Mouse (Mus musculus): Measurements from ENCODE around the gene Atp5j2. TPM values are rescaled to one million over a fixed set of nuclear protein-coding genes. Genes with fewer than 3 reads are reported as not detected.

Atp5j2 gene
- 341 and 365 TPM in 2 replicates for polyA plus RNA-seq (2012; rRNA removed)

GRCm38 (mm10) chr5:145191962-145192361 lies at the start of gene Atp5j2:
Gene Atp5j2, minus strand, starts transcription at chr5:145192062.

DNA sequence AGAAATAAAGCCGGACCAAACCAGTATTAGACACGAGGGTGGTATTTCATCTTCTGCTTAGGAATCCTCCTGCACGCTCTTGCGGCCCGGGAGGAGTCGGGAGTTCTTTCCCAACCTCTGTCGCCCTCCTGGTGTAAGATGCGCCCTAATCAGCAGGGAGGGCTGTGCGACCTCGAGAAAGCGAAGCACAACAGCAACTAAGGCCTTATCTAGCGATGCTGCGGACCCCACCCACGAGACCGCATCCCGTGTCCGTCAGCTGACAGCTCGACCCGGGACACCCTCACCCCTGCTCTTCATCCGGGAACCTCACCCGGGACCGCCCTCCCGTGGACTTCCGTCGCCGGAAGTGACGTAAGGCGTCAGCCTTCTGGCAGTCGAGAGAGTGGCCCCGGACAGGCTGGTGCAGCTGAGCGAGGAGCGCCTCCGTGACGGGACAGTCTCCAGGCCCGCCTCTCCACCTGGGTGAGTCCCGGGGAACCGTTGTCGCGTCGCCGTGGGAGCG lies 39.6 kb upstream of the Atp5j2 start, which contains the start of gene Zfp655:
Zfp655 (plus strand) TSS at position 349 of the 505 bp plus-strand sequence.

DNA sequence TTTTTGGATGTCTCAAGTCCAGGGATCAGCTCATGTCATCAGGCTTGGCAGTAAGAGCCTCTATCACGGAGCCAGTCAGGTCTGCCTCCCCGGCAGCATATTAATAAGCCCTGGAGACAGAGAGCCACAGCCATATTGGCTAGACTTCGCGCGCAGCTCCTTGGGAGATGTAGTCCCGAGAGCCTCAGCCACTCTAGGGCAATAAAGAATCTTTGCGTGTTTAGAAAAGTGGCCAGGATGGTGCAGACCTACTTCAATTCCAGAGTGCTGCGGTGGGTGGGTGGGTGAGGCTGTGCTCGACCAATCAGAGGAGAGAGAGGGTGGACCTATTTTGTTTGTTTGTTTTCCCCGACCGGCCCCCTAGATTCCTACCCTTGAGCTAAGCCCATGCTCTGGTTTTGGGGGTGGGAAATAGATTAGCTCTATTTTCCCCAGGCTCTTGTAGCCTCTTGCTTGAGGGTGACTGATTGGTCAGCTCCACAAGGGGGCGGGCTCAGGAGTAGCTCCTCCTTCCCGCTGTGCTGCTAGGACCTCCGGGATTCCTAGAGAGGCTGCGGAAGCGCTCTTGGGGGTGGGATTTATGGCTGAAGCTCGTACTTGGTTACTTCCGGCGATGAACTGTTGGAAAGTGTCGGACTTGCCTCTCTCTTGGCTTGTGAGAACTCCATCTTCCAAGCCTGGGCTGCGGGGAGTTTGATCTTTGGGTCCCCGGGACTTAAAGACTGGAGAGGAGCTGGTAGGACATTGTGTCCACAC lies 12.3 kb upstream of the Atp5j2 start, which contains the start of gene Zkscan5:
Zkscan5 (plus strand) TSS at position 627 of the 756 bp plus-strand sequence.

DNA sequence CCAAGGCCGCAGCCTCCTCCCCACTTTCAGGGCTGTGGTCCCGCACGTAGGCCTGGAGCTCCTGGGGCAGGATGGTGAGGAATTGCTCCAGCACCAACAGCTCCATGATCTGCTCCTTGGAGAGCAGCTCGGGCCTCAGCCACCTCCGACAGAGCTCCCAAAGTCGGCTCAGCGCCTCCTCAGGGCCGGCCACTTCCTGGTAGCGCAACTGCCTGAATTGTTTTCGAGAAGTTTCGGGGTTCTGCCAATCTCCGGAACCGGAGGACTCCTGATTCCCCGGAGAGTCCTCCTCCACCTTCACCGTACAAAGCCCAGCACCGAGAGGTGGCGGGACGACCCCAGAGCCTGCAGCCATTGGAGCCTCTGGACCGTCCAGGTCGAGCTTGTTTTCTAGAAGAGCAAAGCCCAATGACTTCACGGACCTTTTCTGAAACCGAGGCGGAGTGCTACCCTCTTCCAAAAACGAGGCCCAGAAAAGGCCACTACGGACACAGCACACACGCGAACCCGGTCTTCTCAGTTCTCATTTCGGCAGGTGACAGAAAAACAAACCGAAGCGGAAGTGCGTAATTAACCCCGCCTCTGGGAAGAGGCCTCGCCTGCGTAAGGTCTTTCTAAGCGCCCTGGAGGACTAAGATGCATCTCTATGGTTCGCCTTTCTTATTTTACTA lies 9.6 kb upstream of the Atp5j2 start, which contains the start of gene Zkscan14:
Zkscan14 (minus strand) TSS at position 548 of the 671 bp plus-strand sequence.

DNA sequence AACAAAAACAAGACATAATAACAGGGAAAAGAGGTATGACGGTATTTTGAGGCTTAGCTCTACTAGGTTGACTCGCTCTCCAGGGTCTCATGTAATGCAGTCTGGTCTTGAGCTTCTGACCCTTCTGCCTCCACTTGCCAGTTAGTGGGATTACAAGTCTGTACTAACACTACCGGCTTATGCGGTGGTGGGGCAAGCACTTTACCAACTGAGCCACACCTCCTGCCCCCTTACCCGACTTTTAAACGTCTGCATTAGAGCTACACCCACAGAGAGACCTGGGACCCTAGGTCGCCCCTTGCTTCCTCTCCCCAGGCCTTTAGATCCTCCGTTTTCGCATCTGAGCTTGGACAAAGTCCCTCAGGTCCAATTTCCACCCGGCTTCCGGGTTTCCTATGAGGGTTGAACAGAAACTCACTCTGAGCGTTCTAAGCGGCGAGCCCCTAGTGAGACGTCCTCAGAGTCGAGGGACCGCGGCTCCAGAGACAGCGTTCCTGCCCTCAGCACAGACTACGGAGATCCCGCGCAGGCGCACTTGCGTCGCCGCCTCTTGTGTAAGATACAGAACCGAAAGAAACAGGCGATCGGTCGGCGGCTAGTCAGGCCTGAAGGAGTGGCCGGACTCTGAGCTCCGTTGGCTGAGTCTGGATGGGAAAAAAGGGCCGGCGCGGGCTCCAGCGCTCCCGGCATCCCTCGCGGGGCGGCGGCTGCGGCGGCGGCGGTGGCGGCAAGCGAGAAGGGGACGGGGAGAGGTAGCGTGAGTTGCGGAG lies 25.1 kb downstream of the Atp5j2 start, which contains the start of the genes Ptcd1 and Cpsf4:
Ptcd1 (minus strand) TSS at position 573 of the 770 bp plus-strand sequence.
Cpsf4 (plus strand) TSS at position 678 of the 770 bp plus-strand sequence.

DNA sequence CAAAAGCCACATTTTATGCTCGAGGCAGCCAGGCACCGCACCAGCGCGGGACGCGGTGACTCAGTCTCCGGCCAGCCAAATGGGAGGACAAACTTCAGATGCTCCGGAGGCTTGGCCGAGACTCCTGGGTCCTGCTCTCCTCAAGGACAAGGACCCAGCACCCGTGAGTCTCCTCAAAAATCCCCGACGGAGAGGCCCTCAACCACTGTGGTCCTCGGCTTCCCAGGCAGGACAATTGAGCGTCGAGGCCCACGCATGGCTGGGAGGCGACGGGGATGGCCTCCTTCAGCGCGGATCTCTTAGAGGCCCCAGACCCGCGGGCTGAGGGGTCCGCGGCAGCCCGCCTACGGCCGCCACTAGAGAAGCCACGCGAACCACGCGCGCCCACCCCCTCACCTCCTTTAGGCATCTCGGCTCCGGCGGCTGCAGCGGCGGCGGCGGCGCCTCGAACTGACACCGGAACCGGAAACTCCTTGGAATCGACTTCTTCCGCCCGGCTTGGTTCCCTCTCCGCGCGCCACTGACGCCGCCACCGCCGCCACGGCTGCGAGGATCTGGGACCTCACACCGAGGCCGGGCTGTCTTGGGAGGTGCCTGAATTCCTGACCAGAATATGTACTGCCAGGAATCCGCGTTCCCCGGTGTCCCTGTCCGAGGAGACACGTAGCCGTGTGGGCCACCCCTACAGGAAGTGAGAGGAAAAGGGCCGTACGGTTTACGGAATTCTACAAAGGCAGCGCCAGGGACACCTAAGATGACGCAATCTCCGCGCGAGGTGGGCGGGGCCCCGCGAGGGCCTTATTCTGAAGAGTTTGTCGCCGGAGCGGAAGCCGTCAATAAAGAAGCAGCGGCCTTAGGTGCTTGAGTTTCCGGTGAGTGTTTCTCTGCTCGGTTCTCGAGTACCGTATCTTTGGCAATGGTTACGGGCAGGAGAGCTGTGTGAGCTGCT lies 52.0 kb downstream of the Atp5j2 start, which contains the start of the genes Pdap1 and Bud31:
Pdap1 (minus strand) TSS at position 668 of the 949 bp plus-strand sequence.
Bud31 (plus strand) TSS at position 792 of the 949 bp plus-strand sequence.

Other genes with a start within 250 kb of the Atp5j2 start
- 41.3 and 45.5 TPM in 2 replicates for gene Smurf1, start 226.2 kb downstream of the Atp5j2 start, polyA plus RNA-seq (2012; rRNA removed)
- not detected in 2 replicates for gene Gm4871, start 159.3 kb downstream of the Atp5j2 start, polyA plus RNA-seq (2012; rRNA removed)
- not detected in 2 replicates for gene 1700018F24Rik, start 149.1 kb downstream of the Atp5j2 start, polyA plus RNA-seq (2012; rRNA removed)
- 219 and 224 TPM in 2 replicates for gene Arpc1a, start 108.2 kb downstream of the Atp5j2 start, polyA plus RNA-seq (2012; rRNA removed)
- 0.04 TPM in 1 of 2 replicates, not detected in the other for gene Kpna7, start 108.0 kb downstream of the Atp5j2 start, polyA plus RNA-seq (2012; rRNA removed)
- 78.0 and 125 TPM in 2 replicates for gene Arpc1b, start 77.8 kb downstream of the Atp5j2 start, polyA plus RNA-seq (2012; rRNA removed)
- 136 and 142 TPM in 2 replicates for gene Pdap1, start 51.8 kb downstream of the Atp5j2 start, polyA plus RNA-seq (2012; rRNA removed)
- 164 and 179 TPM in 2 replicates for gene Bud31, start 51.7 kb downstream of the Atp5j2 start, polyA plus RNA-seq (2012; rRNA removed)
- gene Ptcd1, start 25.0 kb downstream of the Atp5j2 start, polyA plus RNA-seq (2012; rRNA removed), result 18.6 TPM in 2 replicates
- gene Cpsf4, start 24.8 kb downstream of the Atp5j2 start, polyA plus RNA-seq (2012; rRNA removed), result 81.8 and 87.1 TPM in 2 replicates
- 7.0 and 7.2 TPM in 2 replicates for gene Zkscan14, start 9.8 kb upstream of the Atp5j2 start, polyA plus RNA-seq (2012; rRNA removed)
- 10.1 and 10.4 TPM in 2 replicates for gene Zkscan5, start 12.5 kb upstream of the Atp5j2 start, polyA plus RNA-seq (2012; rRNA removed)
- 20.8 and 21.5 TPM in 2 replicates for gene Zfp655, start 39.7 kb upstream of the Atp5j2 start, polyA plus RNA-seq (2012; rRNA removed)
- gene Zscan25, start 88.4 kb upstream of the Atp5j2 start, polyA plus RNA-seq (2012; rRNA removed), result 19.0 and 20.9 TPM in 2 replicates
- not detected in 2 replicates for gene Cyp3a57, start 153.2 kb upstream of the Atp5j2 start, polyA plus RNA-seq (2012; rRNA removed)

Measured in central nervous system, embryonic 14 days (tissue).